Mouse (Mus musculus): Measurements from ENCODE around the gene Btaf1.
A peak's percentile ranks its signal among the peaks of the same experiment; 100 is the strongest.

Btaf1 gene

GRCm38 (mm10) chr19:36925671-36926552 is at the start of gene Btaf1:
TSS of gene Btaf1 (plus strand) at chr19:36926079.
- peak; percentile 90 to 93 for DNase-seq

DNA sequence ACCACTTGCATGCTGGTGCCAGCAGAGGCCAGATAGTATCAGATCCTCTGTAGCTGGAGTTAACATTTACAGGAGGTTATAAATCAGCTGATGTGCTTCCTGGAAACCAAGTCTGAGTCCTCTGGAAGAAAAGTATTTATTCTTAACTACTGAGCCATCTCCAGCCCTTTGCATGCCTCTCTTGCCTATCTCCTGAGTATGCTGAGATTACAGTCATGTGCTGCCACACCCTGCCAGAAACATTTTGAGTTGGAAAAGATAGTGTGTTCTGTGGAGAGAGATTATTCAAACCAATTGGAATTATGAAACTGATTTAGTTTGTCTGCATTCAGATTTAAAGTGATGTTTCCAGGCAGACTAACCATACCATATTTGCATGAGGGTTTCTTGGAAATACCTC is 48.5 kb upstream of the Btaf1 start:
- DNase-seq = no peak

GRCm38 (mm10) chr19:36878743-36879495 is 47.0 kb upstream of the Btaf1 start:
- DNase-seq = no peak

GRCm38 (mm10) chr19:36883119-36883518 is 42.8 kb upstream of the Btaf1 start:
- DNase-seq = peak; percentile 28 to 34

DNA sequence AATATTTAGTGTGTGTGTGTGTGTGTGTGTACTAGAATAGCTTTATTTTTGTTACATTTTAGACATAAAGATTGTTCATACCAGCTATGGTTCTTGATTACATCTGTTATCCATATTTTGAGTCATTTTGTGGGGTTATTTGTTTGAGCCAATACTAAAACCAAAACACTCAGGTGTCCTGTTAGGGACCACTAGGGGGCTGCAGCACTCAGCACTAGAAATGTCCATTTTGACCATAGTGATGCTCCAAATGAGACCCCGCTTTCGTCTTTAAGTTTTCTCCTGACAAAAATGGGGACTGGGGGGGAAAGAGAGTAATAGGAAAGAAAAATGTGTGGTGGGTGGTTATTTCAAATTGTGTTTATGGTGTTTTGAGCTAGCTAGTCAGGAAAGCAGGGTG is 39.6 kb upstream of the Btaf1 start:
- no peak for DNase-seq

DNA sequence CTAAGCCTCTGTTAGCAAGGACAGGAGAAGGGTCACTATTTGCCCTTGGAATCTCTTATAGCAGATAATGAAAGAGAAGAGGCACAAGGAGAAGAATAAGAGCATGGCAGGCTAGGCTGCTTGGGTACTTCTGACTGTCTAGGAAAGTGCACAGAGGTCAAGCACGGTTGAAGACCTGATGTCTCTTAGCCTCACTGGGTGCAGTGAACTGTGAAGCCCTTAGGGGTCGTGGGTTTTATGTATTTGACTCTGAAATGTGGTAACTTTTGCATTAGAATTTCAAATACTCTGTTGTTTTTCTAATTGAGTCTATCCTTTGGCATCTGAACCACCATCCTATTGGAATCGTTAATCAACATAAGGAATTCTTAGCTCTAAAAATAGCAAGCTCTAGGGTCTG is 38.2 kb upstream of the Btaf1 start:
- no peak for DNase-seq

- DNase-seq = no peak
These were observed 34.1 kb upstream of the Btaf1 start for GRCm38 (mm10) chr19:36891746-36892145.

DNA sequence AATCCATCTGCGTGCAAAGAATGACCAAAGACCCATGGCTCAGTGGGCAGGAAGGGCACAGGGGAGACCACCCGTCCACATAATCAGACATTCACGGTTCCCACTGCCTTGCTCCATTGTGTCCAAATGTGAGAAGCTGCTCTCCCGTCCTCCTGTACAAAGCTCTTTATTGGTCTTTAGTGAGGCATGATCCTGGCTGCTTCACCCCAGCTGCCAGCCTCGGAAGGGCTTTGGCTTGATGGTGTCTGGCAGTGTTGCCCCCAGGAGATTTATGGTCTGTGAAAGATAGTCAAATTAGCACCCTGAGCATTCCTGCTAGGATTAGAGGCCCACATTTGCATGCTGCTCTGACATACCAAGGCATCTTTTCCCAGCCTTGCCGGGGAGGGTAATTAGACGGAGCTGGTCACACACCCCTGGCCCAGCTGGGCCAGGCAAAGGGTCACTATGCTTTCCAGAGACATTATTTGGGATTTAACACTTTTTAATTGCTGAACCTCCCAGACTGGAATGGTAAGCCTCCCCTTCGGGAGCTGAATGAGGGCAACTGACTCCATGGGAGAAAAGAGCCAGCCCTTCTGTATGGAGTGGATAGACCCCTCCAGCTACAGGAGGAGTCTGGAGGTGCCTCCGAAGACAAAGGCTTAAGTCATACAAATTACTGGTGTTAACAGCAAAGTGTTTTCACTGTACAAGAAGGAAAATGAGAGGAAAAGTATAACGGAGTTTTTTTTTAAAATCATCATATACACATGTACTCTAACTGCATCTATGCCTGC is 28.9 kb upstream of the Btaf1 start:
- DNase-seq = no peak

GRCm38 (mm10) chr19:36897778-36898177 is 28.1 kb upstream of the Btaf1 start:
- peak; percentile 28 to 37 for DNase-seq

- DNase-seq = no peak
These were observed 22.5 kb upstream of the Btaf1 start for GRCm38 (mm10) chr19:36903377-36903776.

- DNase-seq = peak; percentile 33 to 57
These were observed 21.5 kb upstream of the Btaf1 start for GRCm38 (mm10) chr19:36904211-36905007.

GRCm38 (mm10) chr19:36909150-36909549 is 16.7 kb upstream of the Btaf1 start:
- DNase-seq = no peak

- peak; percentile 76 to 78 for DNase-seq
These were observed 16.1 kb upstream of the Btaf1 start for GRCm38 (mm10) chr19:36909676-36910292.

GRCm38 (mm10) chr19:36910424-36911045 is 15.3 kb upstream of the Btaf1 start:
- no peak for DNase-seq

DNA sequence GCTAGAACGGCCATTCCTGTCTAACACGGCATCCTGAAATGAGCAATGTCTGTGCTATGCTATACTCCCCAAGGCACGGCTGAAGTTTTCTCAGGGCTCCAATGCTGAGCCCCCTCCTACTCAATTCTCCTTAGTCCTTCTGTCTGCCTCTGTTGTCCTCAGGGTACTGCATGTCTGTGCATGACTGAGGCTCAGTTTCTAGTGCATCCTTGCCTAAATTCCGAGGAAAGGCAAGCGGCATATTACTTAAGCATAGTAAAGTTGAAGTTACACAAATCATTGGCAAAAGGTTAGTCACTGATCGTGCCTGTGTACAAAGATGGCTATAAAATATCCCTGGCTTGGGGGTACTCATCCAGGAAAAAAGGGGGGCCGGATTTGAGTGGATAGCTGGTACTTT is 12.8 kb upstream of the Btaf1 start:
- DNase-seq = no peak

GRCm38 (mm10) chr19:36916206-36916605 is 9.7 kb upstream of the Btaf1 start:
- DNase-seq = no peak

DNA sequence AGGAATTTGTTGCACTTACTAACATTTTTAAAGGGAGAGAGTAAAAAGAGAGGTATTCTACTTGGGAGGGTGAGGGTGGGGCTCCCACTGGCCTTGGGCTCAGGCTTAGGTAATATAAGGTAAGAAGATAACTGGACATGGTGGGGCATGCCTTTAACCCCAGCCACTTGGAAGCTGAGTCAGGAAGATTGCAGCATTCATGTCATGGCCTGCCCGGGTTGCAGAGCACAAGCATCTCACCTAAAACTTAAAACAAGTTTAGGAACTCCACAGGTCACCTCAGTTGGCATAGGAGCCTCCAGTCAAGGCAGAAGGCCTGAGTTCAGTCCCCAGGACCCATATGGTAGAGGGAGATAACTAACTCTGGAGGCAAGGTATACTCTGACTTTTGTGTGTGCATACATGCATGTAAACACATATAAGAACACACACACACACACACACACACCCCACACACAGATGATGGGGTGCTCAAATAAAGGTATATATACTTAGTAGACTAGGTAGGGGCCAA is 8.9 kb upstream of the Btaf1 start:
- no peak for DNase-seq

- peak; percentile 93 for DNase-seq
These were observed 7.2 kb upstream of the Btaf1 start for GRCm38 (mm10) chr19:36918441-36919301.

DNA sequence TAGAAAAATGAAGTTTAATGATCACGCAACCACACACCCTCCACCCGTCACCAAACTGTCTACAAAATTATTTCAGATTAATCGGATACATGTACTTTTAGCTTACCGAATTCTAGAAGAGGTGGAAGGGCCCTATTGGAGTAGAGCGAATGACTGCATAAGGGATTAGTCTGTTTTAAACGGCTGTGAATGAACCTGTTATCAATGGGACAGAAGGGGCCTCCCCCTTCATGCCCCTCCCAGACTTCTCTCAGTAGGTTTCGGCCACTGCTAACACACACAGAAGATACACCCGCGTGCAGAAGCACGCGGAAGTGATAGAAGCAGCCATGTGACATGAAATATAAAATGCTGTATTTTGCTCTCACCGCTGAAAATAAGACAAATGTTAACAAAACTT is 6.4 kb upstream of the Btaf1 start, which contains the start of gene Fgfbp3:
Gene Fgfbp3 (minus strand): TSS at position 150 of the 400 bp plus-strand sequence.
- DNase-seq = peak in 1 of 2 experiments; percentile 30

- no peak for DNase-seq
These were observed 3.9 kb upstream of the Btaf1 start for GRCm38 (mm10) chr19:36922015-36922414.

Measured in cerebellum, adult 18-20 months (tissue).